Mouse (Mus musculus) heart, embryonic 16.5 days (tissue): ENCODE measurements around the gene Arhgap18. TPM values are rescaled to one million over a fixed set of nuclear protein-coding genes. Genes with fewer than 3 reads are reported as not detected.
A peak's percentile ranks its signal among the peaks of the same experiment; 100 is the strongest.

Experiments used
- ATAC-seq: fragments of 200-750 bp; cut with Nextera tagmentation; replicated peaks from 2 replicates; pipeline ENCODE4 v1.8.0; 2017; ENCODE audit warnings: moderate number of reproducible peaks; ENCODE audit not compliant: insufficient read depth, low FRiP score; ENCODE audit errors: extremely low read depth
- H3K27ac ChIP-seq: fragments of 300-500 bp; sonication (generic); 2 replicates; pipeline ENCODE4 v1.5.1; 2014; ENCODE audit warnings: mild to moderate bottlenecking, low read length, control low read depth, moderate library complexity
- H3K27me3 ChIP-seq: fragments of 300-500 bp; sonication (generic); 2 replicates; pipeline ENCODE4 v1.6.1; 2014; ENCODE audit warnings: low read length, mixed read lengths; ENCODE audit not compliant: control insufficient read depth, insufficient read depth
- H3K36me3 ChIP-seq: fragments of 300-500 bp; sonication (generic); 2 replicates; pipeline ENCODE4 v1.6.1; 2014; ENCODE audit not compliant: control insufficient read depth, insufficient read depth
- H3K4me1 ChIP-seq: fragments of 300-500 bp; sonication (generic); 2 replicates; pipeline ENCODE4 v1.6.1; 2014; ENCODE audit warnings: low read length, mixed read lengths; ENCODE audit not compliant: control insufficient read depth, insufficient read depth
- H3K4me2 ChIP-seq: fragments of 300-500 bp; sonication (generic); 2 replicates; pipeline ENCODE4 v1.6.1; 2014; ENCODE audit warnings: low read depth, mild to moderate bottlenecking, control low read depth, low read length
- H3K4me3 ChIP-seq: fragments of 300-500 bp; sonication (generic); 2 replicates; pipeline ENCODE4 v1.5.1; 2014; ENCODE audit warnings: mild to moderate bottlenecking, control low read depth, low read length
- H3K9ac ChIP-seq: fragments of 300-500 bp; sonication (generic); 2 replicates; pipeline ENCODE4 v1.6.1; 2014; ENCODE audit warnings: low read length, control low read depth
- H3K9me3 ChIP-seq: fragments of 300-500 bp; sonication (generic); replicated peaks from 2 replicates; pipeline ENCODE4 v1.6.1; 2016; ENCODE audit warnings: low read length; ENCODE audit not compliant: control insufficient read depth
- WGBS: fragments of 180-500 bp; shearing (Covaris S2); extraction: QIAGEN DNeasy Blood & Tissue Kit; methylation state at CpG from one replicate; pipeline ENCODE4 v1.1.7; 2014; 5-methylcytosine and 5-hydroxymethylcytosine counted together
- polyA plus RNA-seq: library from polyadenylated mRNA; unstranded; fragments of >200 nt; fragmentation: Nextera tagmentation; extraction: Ambion mirVana; gene quantifications from 2 replicates; pipeline ENCODE4 v1.2.1, GENCODE M21; 2015

The Arhgap18 gene
- polyA plus RNA-seq, 1 experiment from 2014 or later: 39.6 TPM

DNA sequence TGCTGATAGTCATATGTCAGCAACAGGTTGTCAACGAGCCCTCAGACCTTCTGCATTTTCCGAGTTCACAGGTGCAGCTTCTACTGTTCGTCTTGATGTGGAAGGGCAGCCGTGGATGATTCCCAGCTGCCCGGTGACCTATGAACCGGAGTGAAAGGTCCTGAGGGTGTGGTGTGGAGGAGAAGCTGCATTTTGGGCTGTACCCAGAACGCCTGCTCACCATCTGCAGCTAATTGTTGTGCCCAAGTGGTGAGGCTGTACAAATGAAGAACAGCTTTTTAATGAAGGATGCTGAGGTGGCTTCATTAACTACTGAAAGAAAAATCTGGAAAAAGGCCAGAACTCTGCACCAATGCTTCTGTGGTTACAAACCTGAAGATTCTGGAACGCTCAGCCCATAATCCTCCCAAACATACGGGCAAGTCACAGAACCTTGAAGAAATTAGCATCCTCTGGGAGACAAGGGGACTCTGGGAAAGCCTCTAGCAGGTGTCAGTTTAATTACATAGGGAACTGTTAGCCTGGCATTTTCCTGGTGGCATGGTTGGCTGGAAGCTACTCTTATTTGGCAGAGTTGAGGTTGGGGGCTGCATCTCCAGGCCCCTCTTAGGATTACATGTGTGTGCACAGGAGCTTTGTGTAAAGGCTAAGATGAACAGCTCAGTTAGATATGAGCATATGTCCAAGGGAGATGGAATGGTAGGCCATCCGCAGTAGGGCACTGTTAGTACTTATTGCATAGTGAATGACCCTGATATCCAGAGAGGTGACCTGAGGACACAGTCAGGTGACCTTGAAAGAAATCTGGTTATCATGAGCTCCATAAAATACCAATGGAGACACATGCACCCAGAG lies 43.4 kb downstream of the Arhgap18 start:
- Histone ChIP-seq H3K27me3 (no peaks in the 10 kb centered on the region), H3K9me3 (no peaks in the 10 kb centered on the region), H3K27ac (no peak overlapping the region), H3K4me3 (no peak overlapping the region), H3K9ac (no peak overlapping the region), H3K4me1 (peaks cover 31% of the 10 kb centered on the region), H3K4me2 (no peak overlapping the region), H3K36me3 (no peaks in the 10 kb centered on the region)
- WGBS: 67% methylated on average over 10 of the region's 10 CpGs
- ATAC-seq: no peak

DNA sequence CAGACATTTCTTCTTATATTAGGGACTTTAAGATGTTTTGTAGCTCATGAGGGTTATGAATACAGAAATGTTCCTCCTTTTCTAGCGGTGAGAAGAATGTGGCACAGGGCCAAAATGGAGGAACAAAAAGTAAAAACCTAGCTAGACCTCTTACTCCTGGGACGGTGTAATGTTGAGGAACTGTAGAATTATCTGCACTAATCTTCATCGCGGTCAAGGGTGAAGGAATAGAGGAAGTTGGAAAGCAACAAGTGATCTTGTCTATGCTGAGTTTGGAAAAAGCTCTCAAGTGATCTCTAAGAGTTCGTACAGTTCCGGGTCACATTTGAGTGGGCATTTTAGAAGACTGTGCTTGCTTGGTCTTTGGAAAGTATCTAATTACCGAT lies 44.1 kb downstream of the Arhgap18 start:
- no peak for ATAC-seq
- Histone ChIP-seq H3K9me3 (no peaks in the 10 kb centered on the region), H3K27ac (0 out of 2 replicates have a peak overlapping the region, but pooled peaks have one; percentile 23), H3K4me3 (no peak overlapping the region), H3K36me3 (no peaks in the 10 kb centered on the region), H3K9ac (no peak overlapping the region), H3K4me2 (no peak overlapping the region), H3K27me3 (no peaks in the 10 kb centered on the region), H3K4me1 (peaks cover 31% of the 10 kb centered on the region)
- 64% methylated on average over 7 of the region's 7 CpGs for WGBS

DNA sequence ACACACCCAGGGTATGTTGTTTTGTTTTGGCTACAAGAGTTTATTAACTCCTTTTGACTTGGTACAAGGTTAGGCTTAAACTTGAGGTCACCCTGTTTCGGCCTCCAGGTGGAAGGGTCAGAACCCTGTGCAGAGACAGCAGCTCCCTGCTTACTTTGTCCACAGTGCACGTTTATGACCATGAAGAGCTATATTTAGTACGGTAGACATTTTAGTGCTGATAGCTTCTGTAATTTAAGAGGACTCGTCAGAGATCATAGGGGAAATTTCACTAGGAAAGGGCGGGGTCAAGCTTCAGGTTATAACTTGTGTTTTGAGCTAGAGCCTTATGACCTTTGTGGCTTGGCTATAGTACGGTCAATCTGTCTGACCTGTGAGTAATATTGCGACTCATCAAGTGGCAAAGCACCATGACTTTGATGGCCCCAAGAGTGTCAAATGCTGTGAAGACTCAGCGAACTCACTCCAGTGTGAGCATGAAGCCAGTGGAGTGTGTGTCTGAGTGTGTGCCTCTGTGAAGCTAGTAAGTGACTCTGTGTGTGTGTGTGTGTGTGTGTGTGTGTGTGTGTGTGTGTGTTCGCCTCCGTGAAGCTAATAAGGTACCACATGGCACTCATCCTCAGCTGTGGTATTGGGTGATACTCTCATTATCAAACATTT lies 45.7 kb downstream of the Arhgap18 start:
- ATAC-seq: no peak

DNA sequence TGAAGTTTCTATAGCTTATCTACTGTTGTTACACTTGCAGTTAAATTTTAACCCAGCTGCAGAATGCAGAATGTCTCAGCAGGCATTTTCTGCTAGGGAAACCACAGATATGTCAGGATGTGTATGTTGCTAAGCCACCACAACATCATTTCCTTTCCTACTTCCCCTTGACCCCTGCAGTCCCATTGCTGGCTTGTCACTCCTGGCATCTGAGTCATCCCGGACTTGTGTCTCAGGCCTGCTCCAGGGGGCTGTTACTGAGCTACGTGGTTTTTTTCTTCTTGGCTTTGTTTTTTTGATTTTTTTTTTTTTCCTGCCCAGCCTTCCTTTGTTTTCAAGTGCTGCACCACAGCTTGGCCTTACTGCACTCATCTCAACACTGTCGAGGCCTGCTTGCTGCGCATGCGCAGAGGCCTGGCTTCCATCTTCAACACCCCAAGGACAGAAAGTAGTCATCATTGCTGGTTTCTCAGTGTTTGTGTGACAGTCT lies 46.4 kb downstream of the Arhgap18 start:
- peak; percentile 85 for ATAC-seq
- H3K9me3 ChIP-seq: no peaks in the 10 kb centered on the region
- WGBS: 26% methylated on average over 5 of the region's 5 CpGs

More for the DNA sequence above, 45.7 kb downstream of the Arhgap18 start:
- Histone ChIP-seq H3K4me1 (peaks cover 31% of the 10 kb centered on the region), H3K36me3 (no peaks in the 10 kb centered on the region), H3K9ac (no peak overlapping the region), H3K27ac (peak overlapping the region; percentile 78), H3K27me3 (no peaks in the 10 kb centered on the region), H3K4me3 (no peak overlapping the region), H3K9me3 (no peaks in the 10 kb centered on the region), H3K4me2 (0 out of 2 replicates have a peak overlapping the region, but pooled peaks have one; percentile 8)
- 50% methylated on average over 10 of the region's 10 CpGs for WGBS

DNA sequence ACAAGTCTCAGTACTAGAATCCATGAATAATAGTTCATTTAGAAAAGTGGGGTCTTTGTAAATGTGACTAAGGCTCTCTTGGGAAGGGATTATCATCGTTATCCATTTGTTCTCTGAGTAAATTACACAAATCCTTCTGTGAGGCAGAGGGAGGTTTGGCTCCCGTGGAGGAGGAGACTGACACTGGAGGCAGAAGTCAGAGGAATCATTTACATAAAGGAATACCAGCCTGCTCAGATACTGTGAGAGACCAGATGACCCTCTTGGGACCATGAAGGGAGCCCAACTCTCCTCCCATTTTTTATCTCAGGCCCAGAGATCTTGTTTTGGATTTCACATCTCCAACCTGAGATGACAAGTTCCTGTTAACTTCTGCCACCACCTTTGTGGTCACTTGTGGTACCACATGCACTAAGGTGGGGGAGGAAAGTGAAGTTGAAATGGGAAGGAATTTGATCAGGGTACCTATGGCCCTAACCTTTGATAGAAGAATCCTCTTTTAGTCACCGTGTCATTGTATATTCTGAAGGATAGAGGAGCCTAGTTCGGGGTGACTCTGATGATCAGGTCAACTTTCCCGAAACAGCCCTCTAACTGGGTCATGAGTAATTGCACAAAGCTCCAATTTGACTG lies 51.2 kb downstream of the Arhgap18 start:
- Histone ChIP-seq H3K4me2 (no peak overlapping the region), H3K27ac (no peak overlapping the region), H3K27me3 (no peaks in the 10 kb centered on the region), H3K36me3 (no peaks in the 10 kb centered on the region), H3K4me3 (no peak overlapping the region), H3K9ac (no peak overlapping the region), H3K9me3 (no peaks in the 10 kb centered on the region), H3K4me1 (peaks cover 8% of the 10 kb centered on the region)
- no peak for ATAC-seq
- WGBS: 64% methylated on average over 5 of the region's 5 CpGs

More for the DNA sequence above, 46.4 kb downstream of the Arhgap18 start:
- peak overlapping the region; percentile 78 for H3K27ac ChIP-seq
- no peak overlapping the region for H3K9ac ChIP-seq
- H3K27me3 ChIP-seq: no peaks in the 10 kb centered on the region
- no peaks in the 10 kb centered on the region for H3K36me3 ChIP-seq
- peaks cover 31% of the 10 kb centered on the region for H3K4me1 ChIP-seq
- H3K4me2 ChIP-seq: no peak overlapping the region
- no peak overlapping the region for H3K4me3 ChIP-seq

DNA sequence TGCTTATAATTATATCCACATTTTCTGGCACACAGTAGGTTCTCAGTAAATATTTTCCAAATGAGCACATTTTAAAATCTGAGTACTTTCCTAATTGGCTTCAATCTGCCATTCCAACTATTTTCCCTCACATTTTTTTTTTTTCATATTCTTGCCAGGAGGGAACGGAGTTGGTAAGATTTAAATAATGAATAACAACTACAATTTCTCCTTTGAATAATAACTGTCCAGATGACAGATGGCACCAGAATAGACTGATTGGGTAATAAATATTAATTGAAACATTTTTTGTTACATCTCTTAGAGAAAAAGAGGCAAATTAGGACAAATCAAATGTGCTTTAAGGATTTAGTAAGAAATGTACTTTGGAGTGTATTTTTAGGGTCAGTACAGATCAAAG lies 51.8 kb downstream of the Arhgap18 start:
- no peak overlapping the region for H3K9ac ChIP-seq
- WGBS: 83% methylated on average over 1 of the region's 1 CpGs
- H3K4me2 ChIP-seq: no peak overlapping the region
- H3K27ac ChIP-seq: no peak overlapping the region
- no peaks in the 10 kb centered on the region for H3K36me3 ChIP-seq
- H3K27me3 ChIP-seq: no peaks in the 10 kb centered on the region
- H3K4me1 ChIP-seq: peaks cover 2% of the 10 kb centered on the region; the same call in 1 of the 2 replicates
- no peak overlapping the region for H3K4me3 ChIP-seq
- H3K9me3 ChIP-seq: no peaks in the 10 kb centered on the region
- ATAC-seq: no peak

DNA sequence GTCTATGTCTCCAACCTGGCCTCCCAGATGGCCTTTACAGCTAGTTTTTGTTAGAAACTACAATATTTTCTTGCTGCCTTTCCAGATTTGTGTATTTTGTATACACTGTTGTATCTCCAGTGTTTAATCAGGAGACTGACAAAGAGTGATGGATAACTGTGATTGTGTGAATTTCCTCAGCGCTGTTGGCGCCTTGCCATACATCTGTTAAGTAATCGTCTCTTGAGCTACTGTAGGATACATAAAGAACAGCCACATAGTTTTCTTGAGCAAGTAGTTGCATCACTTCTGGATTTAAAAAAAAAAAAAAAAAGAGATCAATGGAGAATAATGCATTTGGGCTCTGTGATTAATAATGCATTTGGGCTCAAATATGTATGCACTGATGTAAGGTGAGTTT lies 52.9 kb downstream of the Arhgap18 start:
- 64% methylated on average over 3 of the region's 3 CpGs for WGBS
- no peak for ATAC-seq
- no peak overlapping the region for H3K27ac ChIP-seq

DNA sequence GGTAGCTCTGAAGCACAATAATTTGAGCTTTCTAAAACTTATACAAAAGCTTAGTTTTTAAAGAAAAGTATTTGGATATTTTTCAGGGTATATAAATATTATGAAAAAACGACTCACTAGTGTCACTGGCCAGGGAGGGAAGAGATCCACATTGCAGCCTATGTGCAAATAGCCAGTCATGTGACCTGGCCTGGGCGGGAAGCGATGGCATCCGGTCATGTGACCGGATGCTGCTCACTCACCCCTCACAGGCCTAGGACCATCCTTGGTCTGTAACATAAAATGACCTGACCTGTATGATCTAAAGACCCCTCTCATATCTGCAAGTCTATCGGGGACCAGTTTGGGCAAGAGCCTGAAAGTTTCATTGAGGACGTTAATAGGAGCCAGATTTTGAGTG lies 56.8 kb downstream of the Arhgap18 start:
- Histone ChIP-seq H3K9me3 (no peaks in the 10 kb centered on the region), H3K27ac (no peak overlapping the region)
- 83% methylated on average over 7 of the region's 7 CpGs for WGBS

More for the DNA sequence above, 52.9 kb downstream of the Arhgap18 start:
- H3K9ac ChIP-seq: no peak overlapping the region
- no peaks in the 10 kb centered on the region for H3K27me3 ChIP-seq
- H3K36me3 ChIP-seq: no peaks in the 10 kb centered on the region
- H3K4me2 ChIP-seq: no peak overlapping the region
- H3K4me3 ChIP-seq: no peak overlapping the region
- no peaks in the 10 kb centered on the region for H3K9me3 ChIP-seq
- H3K4me1 ChIP-seq: peaks cover 4% of the 10 kb centered on the region; the same call in 1 of the 2 replicates

More for the DNA sequence above, 56.8 kb downstream of the Arhgap18 start:
- Histone ChIP-seq H3K4me2 (no peak overlapping the region), H3K9ac (no peak overlapping the region), H3K4me1 (peaks cover 4% of the 10 kb centered on the region; the same call in 1 of the 2 replicates), H3K4me3 (no peak overlapping the region), H3K36me3 (0 out of 2 replicates have a peak, but pooled peaks cover 2% of the 10 kb centered on the region), H3K27me3 (no peaks in the 10 kb centered on the region)
- ATAC-seq: no peak
